Mouse (Mus musculus): Measurements from ENCODE around the gene Aspscr1.

- TF ChIP-seq CTCF (IDR thresholded peaks at IDR 0.05; ENCODE audit: insufficient read depth, low read length): no peak
- no peak for TF ChIP-seq POLR2A (IDR thresholded peaks at IDR 0.05; ENCODE audit: borderline replicate concordance, extremely low read depth, low read depth, low read length)
These were observed 6.2 kb upstream of the Aspscr1 start for GRCm38 (mm10) chr11:120666617-120667016.
